Mouse (Mus musculus): Measurements from ENCODE around the gene Acacb.
A peak's percentile ranks its signal among the peaks of the same experiment; 100 is the strongest.

The Acacb gene

DNA sequence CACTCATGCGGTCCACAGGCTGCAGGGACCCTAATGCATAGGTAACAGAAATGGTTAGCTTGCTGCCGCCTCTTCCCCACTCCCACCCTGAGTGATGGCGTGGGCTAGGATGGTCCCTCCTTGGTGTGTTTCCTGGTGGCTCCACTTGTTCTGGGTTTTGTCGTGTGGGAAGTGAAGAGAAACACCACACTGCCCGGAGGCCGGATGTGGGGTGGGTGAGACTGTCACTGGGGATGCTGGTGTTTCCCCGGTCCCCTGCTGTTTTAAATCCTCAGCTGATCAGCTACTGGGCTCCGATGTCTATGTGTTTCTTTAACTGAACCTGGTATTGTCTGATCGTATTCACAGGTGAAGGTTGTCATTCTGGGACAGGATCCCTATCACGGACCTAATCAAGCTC is 10.8 kb upstream of the Acacb start:
- no peak for DNase-seq (ENCODE audit: low spot score)

DNA sequence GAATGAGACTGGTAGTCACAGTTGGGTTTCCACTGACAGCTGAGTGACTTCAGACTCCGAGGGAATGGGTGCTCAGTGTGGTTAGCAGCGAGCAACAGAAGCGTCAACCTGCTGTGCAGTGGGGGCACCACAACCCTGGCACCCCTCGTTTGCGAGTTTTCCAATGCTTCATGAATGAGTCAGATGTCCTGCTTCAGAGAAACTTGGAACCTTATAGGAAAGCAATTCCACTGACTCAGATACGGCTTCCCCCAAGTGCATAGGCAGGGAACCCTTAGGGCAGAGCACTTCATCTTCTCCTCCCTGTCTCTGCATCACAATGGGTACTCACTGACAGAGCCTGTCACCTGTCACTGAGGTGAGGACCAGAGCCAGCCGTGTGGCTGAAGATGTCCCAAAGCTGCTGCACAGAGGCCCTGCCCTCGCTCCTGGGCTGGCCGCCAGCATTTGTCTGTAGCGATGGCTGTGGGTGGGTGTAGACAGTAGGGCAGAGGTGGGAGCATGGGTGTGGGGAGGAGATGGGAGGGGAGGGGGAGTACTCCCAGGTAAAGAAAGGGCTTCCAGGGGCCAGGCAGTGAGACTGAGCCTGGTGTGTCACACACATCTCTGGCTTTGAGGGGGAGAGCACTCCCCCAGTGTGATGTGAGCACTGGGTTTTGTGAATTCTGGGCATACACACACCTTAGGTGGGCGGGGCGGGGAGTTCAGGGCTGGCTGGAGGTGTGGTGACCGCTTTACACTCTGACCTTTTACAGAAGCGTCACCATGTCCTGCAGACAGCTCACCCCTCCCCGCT is 8.7 kb upstream of the Acacb start:
- no peak for DNase-seq (ENCODE audit: low spot score)

GRCm38 (mm10) chr5:114138277-114139164 is 7.8 kb upstream of the Acacb start:
- no peak for DNase-seq (ENCODE audit: low spot score)

GRCm38 (mm10) chr5:114139175-114139574 is 7.2 kb upstream of the Acacb start:
- no peak for DNase-seq (ENCODE audit: low spot score)

- DNase-seq (ENCODE audit: low spot score) = no peak
Observed at GRCm38 (mm10) chr5:114147043-114147972, 973 bp downstream of the Acacb start.

DNA sequence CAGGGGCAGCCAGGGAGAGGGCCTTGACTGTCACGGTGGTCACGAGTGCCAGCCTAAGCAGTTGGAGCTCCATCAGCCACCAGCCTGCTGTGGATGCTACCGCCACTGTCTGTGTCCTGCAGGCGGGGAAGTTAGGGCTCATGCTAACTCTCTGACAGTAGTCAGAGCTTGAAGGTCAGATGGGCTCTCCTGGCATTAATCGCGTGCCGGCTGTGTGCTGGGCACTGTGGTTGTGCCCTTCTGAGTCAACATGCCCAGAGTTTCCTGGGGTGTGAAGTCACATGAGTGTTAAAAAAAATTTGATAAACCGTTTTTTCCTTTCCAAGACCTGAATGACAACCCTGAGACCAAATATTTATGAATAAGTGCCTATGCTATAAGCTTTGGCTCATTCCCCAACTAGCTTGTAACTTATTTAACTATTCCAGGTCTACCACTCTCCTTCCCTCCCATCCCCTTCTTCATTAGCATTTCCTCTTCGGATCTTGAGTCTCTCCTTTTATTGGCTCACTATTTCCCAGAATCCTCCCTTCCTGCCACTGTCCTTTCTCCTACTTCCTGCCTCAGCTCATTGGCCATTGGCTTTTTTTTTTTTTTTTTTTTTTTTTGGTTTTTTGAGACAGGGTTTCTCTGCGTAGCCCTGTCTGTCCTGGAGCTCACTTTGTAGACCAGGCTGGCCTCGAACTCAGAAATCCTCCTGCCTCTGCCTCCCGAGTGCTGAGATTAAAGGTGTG is 6.2 kb downstream of the Acacb start:
- DNase-seq (ENCODE audit: low spot score) = no peak

GRCm38 (mm10) chr5:114153490-114153889 is 7.2 kb downstream of the Acacb start:
- no peak for DNase-seq (ENCODE audit: low spot score)

DNA sequence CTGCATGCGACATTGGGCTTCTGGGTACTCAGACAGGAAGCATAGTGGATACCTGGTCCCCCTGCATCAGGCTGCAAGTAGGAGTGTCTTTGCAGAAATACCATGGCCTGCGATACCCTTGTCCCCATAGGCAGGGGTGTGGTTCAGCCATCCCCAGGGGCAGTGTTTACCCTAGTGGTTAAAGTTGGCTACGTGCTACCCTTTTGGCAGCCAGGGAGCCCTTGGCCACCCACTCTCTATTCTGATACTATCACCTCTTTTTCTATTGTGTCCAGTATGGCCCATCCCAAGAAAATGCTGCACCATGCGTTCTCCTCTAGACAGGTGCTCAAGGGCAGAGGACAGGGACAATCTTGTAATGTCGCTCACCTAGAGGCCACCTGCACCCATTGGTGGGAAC is 8.4 kb downstream of the Acacb start:
- no peak for DNase-seq (ENCODE audit: low spot score)

DNA sequence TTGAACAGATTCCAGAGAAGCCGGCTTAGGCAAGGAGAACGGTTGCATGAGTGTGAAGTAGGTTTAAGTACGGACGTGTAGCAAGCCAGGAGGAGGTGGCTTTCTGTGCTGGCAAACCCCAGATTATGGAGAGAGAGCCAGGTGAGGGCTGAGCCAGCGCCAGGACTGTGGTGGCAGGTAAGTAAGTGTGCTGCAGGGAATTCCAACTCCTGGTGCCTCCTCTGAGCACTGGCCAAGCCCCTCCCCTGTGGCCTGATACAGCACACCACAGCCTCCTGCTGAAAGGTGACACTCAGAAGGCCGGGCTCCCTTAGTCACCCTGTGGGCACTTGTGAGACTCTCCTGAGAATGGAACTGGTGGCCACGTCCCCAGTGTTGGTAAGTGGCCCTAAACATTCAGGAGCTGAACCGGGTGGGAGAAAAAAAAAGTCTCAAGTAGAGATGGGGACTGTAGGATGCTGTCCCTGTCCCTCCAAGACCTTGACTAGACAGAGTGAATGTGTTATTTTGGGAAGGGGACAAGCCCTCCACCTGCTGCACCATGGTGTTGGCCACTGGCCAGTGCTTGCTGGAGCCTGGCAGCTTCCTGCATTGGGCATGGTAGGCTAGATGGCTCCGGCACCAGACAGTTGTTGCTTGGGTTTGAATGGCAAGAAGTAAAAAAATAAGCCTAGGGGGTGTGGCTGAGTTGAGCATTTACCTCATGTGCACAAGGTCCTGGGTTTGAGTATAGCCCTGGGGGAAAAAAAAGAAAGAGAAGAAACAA is 9.0 kb downstream of the Acacb start:
- DNase-seq (ENCODE audit: low spot score) = no peak

- DNase-seq (ENCODE audit: low spot score) = no peak
Observed at GRCm38 (mm10) chr5:114157236-114157635, 10.9 kb downstream of the Acacb start.

- no peak for DNase-seq (ENCODE audit: low spot score)
Observed at GRCm38 (mm10) chr5:114161424-114161823, 15.1 kb downstream of the Acacb start.

DNA sequence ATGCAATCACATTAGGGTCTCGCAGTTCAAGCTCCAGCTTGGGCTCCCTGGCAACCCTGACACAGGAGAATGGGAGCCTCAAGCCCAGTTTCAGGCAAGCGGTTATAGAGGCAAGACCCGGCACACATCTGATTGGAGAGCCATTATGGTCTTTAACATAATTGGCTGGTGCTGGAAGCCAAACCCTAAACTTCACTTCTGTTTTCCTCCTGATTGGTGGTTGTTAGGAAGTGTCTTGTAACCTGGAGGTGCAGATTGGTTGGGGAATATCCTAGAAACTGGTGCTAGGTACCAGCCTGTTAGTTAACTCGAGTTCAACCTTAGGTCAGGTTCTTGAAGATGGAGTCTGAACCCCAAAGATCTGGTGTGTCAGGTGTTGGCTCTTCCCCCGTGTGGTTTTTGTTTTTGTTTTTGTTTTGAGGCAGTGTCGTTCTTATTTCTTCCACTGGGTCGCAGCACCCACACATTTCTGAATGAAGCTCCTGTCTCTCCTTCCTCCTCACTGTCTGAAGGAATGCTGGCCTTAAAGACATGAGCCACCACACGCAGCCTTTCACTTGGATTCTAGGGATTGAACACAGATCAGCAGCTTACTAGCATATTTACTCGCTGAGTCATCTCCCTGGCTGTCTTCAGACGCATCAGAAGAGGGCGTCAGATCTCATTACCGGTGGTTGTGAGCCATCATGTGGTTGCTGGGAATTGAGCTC is 15.9 kb downstream of the Acacb start:
- DNase-seq (ENCODE audit: low spot score) = no peak

DNA sequence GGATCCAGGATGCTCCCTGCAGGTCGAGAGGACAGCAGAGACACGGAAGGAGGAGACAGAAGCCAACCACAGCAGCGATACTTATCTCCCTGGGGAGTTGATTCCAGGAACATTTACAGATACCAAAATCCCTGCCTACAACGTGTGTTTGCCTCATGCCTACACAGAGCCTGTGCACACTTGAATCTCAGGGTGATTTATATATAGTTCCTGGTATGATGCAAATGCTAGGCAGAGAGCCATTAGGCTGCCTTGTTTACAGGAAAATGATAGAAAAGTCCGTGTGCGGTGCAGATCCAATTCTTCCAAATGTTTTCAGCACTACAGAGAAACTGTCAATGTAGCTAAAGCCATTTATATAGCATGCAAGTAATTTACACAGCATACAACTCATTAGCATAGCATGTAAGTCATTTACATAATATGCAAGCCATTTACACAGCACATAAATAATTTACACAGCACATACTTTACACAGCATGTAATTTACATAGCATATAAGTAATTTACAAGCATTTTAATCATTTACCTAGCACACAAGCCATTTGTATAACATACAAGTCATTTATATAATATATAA is 16.9 kb downstream of the Acacb start:
- no peak for DNase-seq (ENCODE audit: low spot score)

- no peak for DNase-seq (ENCODE audit: low spot score)
Observed at GRCm38 (mm10) chr5:114170345-114170744, 24.0 kb downstream of the Acacb start.

DNA sequence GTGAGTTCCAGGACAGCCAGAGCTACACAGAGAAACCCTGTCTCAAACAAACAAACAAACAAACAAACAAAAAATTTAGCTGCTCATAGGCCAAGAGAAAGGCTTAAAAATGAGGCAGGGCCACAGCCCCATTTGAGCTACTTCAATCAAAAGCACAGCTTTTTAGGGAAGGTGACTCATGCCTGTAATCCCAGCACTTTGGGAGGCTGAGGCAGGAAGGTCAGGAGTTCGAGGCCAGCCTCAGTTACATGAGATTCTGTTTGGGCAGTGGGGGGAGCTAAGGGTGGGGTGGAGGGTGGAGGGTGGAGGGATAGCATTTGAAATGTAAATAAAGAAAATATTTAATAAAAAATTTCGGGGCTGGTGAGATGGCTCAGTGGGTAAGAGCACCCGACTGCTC is 26.6 kb downstream of the Acacb start:
- DNase-seq (ENCODE audit: low spot score) = no peak

DNA sequence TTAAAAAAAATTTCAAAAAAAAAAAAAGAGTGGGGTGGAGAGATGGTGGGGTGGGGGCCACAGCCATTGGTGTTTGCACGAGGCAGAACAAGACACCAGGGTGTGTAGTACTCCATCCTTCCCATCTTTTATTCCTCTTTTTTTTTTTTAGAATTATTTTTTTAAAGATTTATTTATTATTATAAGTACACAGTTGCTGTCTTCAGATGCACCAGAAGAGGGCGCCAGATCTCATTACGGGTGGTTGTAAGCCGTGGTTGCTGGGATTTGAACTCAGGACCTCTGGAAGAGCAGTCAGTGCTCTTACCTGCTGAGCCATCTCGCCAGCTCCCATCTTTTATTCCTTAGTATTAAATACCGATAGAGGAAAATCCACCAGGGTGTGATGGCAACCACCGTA is 27.1 kb downstream of the Acacb start:
- no peak for DNase-seq (ENCODE audit: low spot score)

GRCm38 (mm10) chr5:114173877-114174581 is 27.7 kb downstream of the Acacb start:
- no peak for DNase-seq (ENCODE audit: low spot score)

DNA sequence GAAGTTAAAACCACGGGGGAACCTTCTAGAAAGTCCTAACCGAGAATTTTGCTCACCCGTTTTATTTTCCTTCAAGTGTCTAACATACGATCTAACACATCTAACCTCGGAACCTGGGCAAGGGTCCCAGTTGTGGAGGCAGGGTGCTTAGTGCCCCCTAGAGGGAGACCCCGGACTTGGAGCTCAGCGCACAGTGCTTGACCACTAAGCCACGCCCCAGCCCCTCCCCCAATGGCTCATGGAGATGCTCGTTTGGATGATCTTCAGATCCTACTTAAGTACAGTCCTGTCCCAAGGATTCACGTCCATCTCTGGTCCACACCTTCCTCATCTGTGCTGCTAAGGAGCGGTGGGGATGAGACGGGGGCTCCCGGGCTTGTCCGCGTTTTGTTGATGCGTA is 28.3 kb downstream of the Acacb start:
- no peak for DNase-seq (ENCODE audit: low spot score)

DNA sequence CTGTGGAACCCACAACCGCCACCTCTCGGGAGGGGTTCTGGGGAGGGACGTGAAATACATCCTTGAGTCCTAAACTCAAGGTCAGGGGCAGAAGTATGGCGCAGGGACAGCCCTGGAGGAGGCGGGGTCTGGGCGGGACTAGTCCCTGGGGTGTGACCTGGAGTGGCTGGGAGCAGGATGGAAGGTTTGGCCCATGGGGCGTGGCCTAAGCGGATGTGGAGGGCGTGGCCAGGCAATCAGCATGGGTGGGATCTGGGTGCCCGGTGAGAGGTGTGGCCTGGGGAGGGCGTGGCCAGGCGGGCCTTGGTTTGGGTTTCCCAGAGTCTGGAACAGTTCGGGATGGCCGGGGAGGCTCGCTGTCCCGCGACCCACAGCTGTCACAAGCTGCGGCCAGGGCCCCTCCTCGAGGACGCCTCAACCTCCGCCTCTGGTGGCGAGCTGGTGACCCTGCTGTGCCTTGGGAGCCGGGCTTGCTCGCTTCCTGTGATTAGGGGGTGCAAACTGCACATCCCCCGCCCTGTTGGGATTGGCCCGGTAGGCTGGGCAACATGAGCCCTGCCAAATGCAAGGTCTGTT is 29.3 kb downstream of the Acacb start:
- peak; percentile 82 for DNase-seq (ENCODE audit: low spot score)
